Mouse (Mus musculus): ENCODE data around the gene Ripk1. TPM values are rescaled to one million over a fixed set of nuclear protein-coding genes. Genes with fewer than 3 reads are reported as not detected.

Gene Ripk1
- polyA plus RNA-seq, 2 experiments: 4.7 to 11.2 TPM

GRCm38 (mm10) chr13:34018521-34018920 lies 16.4 kb downstream of the Ripk1 start:
- H3K27me3 ChIP-seq (ENCODE audit: control insufficient read depth, insufficient read depth, low read length): no peaks in the 10 kb centered on the region
- H3K9me3 ChIP-seq (ENCODE audit: control insufficient read depth, low read length): no peaks in the 10 kb centered on the region
- ATAC-seq (ENCODE audit: insufficient read depth) (no peak), DNase-seq (ENCODE audit: low read depth in 3 of 3, low spot score in 3 of 3) (no peak)
- H3K9ac ChIP-seq (replicated peaks): no peak overlapping the region
- WGBS (ENCODE audit: insufficient replicate concordance): 75% methylated on average over 1 of the region's 1 CpGs
- H3K4me1 ChIP-seq (replicated peaks; ENCODE audit: control insufficient read depth in 2 of 2, insufficient read depth in 2 of 2, low read length in 1 of 2): no peaks in the 10 kb centered on the region
- peaks cover 57% of the 10 kb centered on the region for H3K36me3 ChIP-seq (replicated peaks; ENCODE audit: control insufficient read depth, insufficient read depth, low read depth)
- TF ChIP-seq EP300 (IDR thresholded peaks at IDR 0.05; ENCODE audit: low read depth): no peak
- no peak for TF ChIP-seq CTCF (IDR thresholded peaks at IDR 0.05; ENCODE audit: low read depth)
- H3K27ac ChIP-seq: no peak overlapping the region
- H3K4me3 ChIP-seq (ENCODE audit: insufficient read depth in 1 of 2, low read depth in 2 of 2, low read length in 2 of 2): no peak overlapping the region
- H3K4me2 ChIP-seq (ENCODE audit: low read depth): no peak overlapping the region

DNA sequence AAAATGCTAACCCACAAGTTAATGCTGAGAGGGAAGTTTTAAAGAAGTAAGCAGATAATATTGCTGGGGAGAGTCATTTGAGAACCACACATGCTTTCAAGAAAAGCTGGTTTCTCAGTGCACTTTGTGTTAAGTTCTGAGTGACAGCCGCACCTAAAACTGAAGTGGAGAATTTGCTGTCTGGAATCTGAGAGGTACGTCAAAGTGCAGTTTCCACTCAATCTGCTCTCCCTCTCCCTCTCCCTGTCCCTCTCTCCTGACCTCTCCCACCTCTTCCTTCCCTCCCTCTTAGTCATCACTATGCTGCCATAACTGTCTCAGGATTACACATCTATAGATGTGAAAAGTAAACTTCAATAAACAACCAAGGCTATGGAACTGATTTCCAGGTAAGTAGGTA lies 19.8 kb downstream of the Ripk1 start:
- WGBS (ENCODE audit: insufficient replicate concordance): 89% methylated on average over 2 of the region's 2 CpGs
- no peaks in the 10 kb centered on the region for H3K27me3 ChIP-seq (ENCODE audit: control insufficient read depth, insufficient read depth, low read length)
- no peaks in the 10 kb centered on the region for H3K4me1 ChIP-seq (replicated peaks; ENCODE audit: control insufficient read depth in 2 of 2, insufficient read depth in 2 of 2, low read length in 1 of 2)
- H3K4me3 ChIP-seq (ENCODE audit: insufficient read depth in 1 of 2, low read depth in 2 of 2, low read length in 2 of 2): no peak overlapping the region
- H3K9ac ChIP-seq (replicated peaks): no peak overlapping the region
- no peak overlapping the region for H3K27ac ChIP-seq
- DNase-seq (ENCODE audit: low read depth in 3 of 3, low spot score in 3 of 3) (no peak), ATAC-seq (ENCODE audit: insufficient read depth) (no peak)
- no peaks in the 10 kb centered on the region for H3K9me3 ChIP-seq (ENCODE audit: control insufficient read depth, low read length)
- TF ChIP-seq CTCF (IDR thresholded peaks at IDR 0.05; ENCODE audit: low read depth) (no peak), EP300 (IDR thresholded peaks at IDR 0.05; ENCODE audit: low read depth) (no peak)
- H3K36me3 ChIP-seq (replicated peaks; ENCODE audit: control insufficient read depth, insufficient read depth, low read depth): peaks cover 26% of the 10 kb centered on the region
- no peak overlapping the region for H3K4me2 ChIP-seq (ENCODE audit: low read depth)

DNA sequence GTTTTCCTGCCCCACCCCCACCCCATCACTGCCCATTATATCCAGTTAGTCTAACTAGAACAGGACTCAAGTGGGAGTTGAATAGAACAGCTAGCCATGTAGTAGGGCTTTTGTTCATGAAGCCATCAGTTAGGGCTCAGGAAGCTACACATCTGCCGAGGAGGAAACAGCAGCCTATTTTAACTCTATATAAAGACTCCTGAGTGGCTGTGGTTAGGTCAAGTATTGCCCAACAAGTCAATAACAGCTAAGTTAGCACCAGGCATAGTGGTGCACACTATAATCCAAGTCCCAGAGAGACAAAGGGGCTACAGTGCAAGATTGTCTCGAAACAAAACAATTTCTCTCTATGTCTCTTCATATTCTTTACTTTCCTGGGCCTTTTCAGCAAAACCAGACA lies 29.9 kb downstream of the Ripk1 start:
- ATAC-seq (ENCODE audit: insufficient read depth): peak; percentile 31; the same call in 1 of the 2 replicates
- Histone ChIP-seq H3K4me2 (ENCODE audit: low read depth) (no peak overlapping the region), H3K9ac (replicated peaks) (no peak overlapping the region), H3K36me3 (replicated peaks; ENCODE audit: control insufficient read depth, insufficient read depth, low read depth) (peaks cover 19% of the 10 kb centered on the region), H3K4me1 (replicated peaks; ENCODE audit: control insufficient read depth in 2 of 2, insufficient read depth in 2 of 2, low read length in 1 of 2) (peaks cover 0 to 10% of the 10 kb centered on the region in 2 experiments; a peak in 2 of 4 replicates), H3K4me3 (ENCODE audit: insufficient read depth in 1 of 2, low read depth in 2 of 2, low read length in 2 of 2) (no peak overlapping the region), H3K27me3 (ENCODE audit: control insufficient read depth, insufficient read depth, low read length) (no peaks in the 10 kb centered on the region), H3K27ac (no peak overlapping the region), H3K9me3 (ENCODE audit: control insufficient read depth, low read length) (no peaks in the 10 kb centered on the region)
- TF ChIP-seq CTCF (IDR thresholded peaks at IDR 0.05; ENCODE audit: low read depth): no peak
- no peak for TF ChIP-seq EP300 (IDR thresholded peaks at IDR 0.05; ENCODE audit: low read depth)
- no peak for DNase-seq (ENCODE audit: low read depth in 3 of 3, low spot score in 3 of 3)
- WGBS (ENCODE audit: insufficient replicate concordance): 38% methylated on average over 2 of the region's 2 CpGs

DNA sequence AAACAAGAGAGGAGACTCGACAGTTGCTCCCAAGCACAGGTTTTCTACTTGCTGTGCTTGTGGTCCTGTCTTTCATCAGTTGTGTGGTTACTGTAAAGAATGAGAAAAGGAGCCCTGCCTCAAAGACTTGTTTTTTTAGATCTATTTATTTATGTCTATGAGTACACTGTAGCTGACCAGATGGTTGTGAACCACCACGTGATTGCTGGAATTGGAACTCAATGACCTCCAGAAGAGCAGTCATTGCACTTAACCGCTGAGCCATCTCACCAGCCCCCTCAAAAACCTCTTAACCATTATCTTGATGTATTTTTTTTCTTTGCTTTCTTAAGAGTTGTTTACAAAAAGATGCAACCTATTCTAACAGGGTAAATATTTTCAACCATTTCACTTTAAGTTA lies 33.3 kb downstream of the Ripk1 start:
- Histone ChIP-seq H3K4me1 (replicated peaks; ENCODE audit: control insufficient read depth in 2 of 2, insufficient read depth in 2 of 2, low read length in 1 of 2) (peaks cover 2 to 18% of the 10 kb centered on the region in 2 experiments; a peak in 3 of 4 replicates), H3K9me3 (ENCODE audit: control insufficient read depth, low read length) (no peaks in the 10 kb centered on the region), H3K36me3 (replicated peaks; ENCODE audit: control insufficient read depth, insufficient read depth, low read depth) (peaks cover 13% of the 10 kb centered on the region), H3K9ac (replicated peaks) (no peak overlapping the region), H3K4me2 (ENCODE audit: low read depth) (no peak overlapping the region), H3K27ac (no peak overlapping the region), H3K4me3 (ENCODE audit: insufficient read depth in 1 of 2, low read depth in 2 of 2, low read length in 2 of 2) (no peak overlapping the region), H3K27me3 (ENCODE audit: control insufficient read depth, insufficient read depth, low read length) (no peaks in the 10 kb centered on the region)
- no peak for DNase-seq (ENCODE audit: low read depth in 3 of 3, low spot score in 3 of 3)
- WGBS (ENCODE audit: insufficient replicate concordance): 66% methylated on average over 3 of the region's 3 CpGs
- TF ChIP-seq CTCF (IDR thresholded peaks at IDR 0.05; ENCODE audit: low read depth): no peak
- TF ChIP-seq EP300 (IDR thresholded peaks at IDR 0.05; ENCODE audit: low read depth): no peak
- ATAC-seq (ENCODE audit: insufficient read depth): no peak

- no peak overlapping the region for H3K4me3 ChIP-seq (ENCODE audit: insufficient read depth in 1 of 2, low read depth in 2 of 2, low read length in 2 of 2)
- TF ChIP-seq EP300 (IDR thresholded peaks at IDR 0.05; ENCODE audit: low read depth) (no peak), CTCF (IDR thresholded peaks at IDR 0.05; ENCODE audit: low read depth) (no peak)
- no peak for DNase-seq (ENCODE audit: low read depth in 3 of 3, low spot score in 3 of 3)
- H3K27me3 ChIP-seq (ENCODE audit: control insufficient read depth, insufficient read depth, low read length): no peaks in the 10 kb centered on the region
- no peak overlapping the region for H3K4me2 ChIP-seq (ENCODE audit: low read depth)
- peaks cover 2 to 15% of the 10 kb centered on the region in 2 experiments; a peak in 3 of 4 replicates for H3K4me1 ChIP-seq (replicated peaks; ENCODE audit: control insufficient read depth in 2 of 2, insufficient read depth in 2 of 2, low read length in 1 of 2)
- no peak overlapping the region; the same call in 1 of the 2 replicates for H3K27ac ChIP-seq
- H3K36me3 ChIP-seq (replicated peaks; ENCODE audit: control insufficient read depth, insufficient read depth, low read depth): peaks cover 13% of the 10 kb centered on the region
- no peaks in the 10 kb centered on the region for H3K9me3 ChIP-seq (ENCODE audit: control insufficient read depth, low read length)
- H3K9ac ChIP-seq (replicated peaks): no peak overlapping the region
- WGBS (ENCODE audit: insufficient replicate concordance): 75% methylated on average over 5 of the region's 5 CpGs
- ATAC-seq (ENCODE audit: insufficient read depth): no peak
These were observed 34.6 kb downstream of the Ripk1 start for GRCm38 (mm10) chr13:34036726-34037125.

Measured in liver, embryonic 14.5 days (tissue).